Mouse (Mus musculus) intestine, postnatal 0 days (tissue): ENCODE results near the gene Ypel2. TPM values are rescaled to one million over a fixed set of nuclear protein-coding genes. Genes with fewer than 3 reads are reported as not detected.

ENCODE experiments used
- ATAC-seq: fragments of 200-750 bp; cut with Nextera tagmentation; 2 replicates; pipeline ENCODE4 v1.8.0; 2017; ENCODE audit warnings: mild to moderate bottlenecking, moderate TSS enrichment, moderate library complexity
- H3K27ac ChIP-seq: fragments of 300-500 bp; sonication (generic); 2 replicates; pipeline ENCODE4 v1.5.1; 2014; ENCODE audit warnings: mild to moderate bottlenecking, low read depth, low read length, moderate library complexity
- H3K27me3 ChIP-seq: fragments of 300-500 bp; sonication (generic); replicated peaks from 2 replicates; pipeline ENCODE4 v1.6.1; 2014; ENCODE audit warnings: low read length, mixed read lengths; ENCODE audit not compliant: control insufficient read depth, insufficient read depth
- H3K36me3 ChIP-seq: fragments of 300-500 bp; sonication (generic); 2 replicates; pipeline ENCODE4 v1.6.1; 2014; ENCODE audit warnings: mild to moderate bottlenecking, moderate library complexity; ENCODE audit not compliant: control insufficient read depth, insufficient read depth
- H3K4me1 ChIP-seq: fragments of 300-500 bp; sonication (generic); replicated peaks from 2 replicates; pipeline ENCODE4 v1.6.1; 2014; ENCODE audit warnings: antibody characterized with exemption, low read length, mixed read lengths; ENCODE audit not compliant: control insufficient read depth, insufficient read depth
- H3K4me2 ChIP-seq: fragments of 300-500 bp; sonication (generic); replicated peaks from 2 replicates; pipeline ENCODE4 v1.6.1; 2014; ENCODE audit warnings: low read depth, mild to moderate bottlenecking, moderate library complexity
- H3K4me3 ChIP-seq: fragments of 300-500 bp; sonication (generic); 2 replicates; pipeline ENCODE4 v1.5.1; 2014; ENCODE audit warnings: low read depth, low read length
- H3K9ac ChIP-seq: fragments of 300-500 bp; sonication (generic); 2 replicates; pipeline ENCODE4 v1.6.1; 2014; ENCODE audit warnings: mild to moderate bottlenecking, low read depth, low read length
- H3K9me3 ChIP-seq: fragments of 300-500 bp; sonication (generic); 2 replicates; pipeline ENCODE4 v1.6.1; 2016; ENCODE audit warnings: mixed run types; ENCODE audit not compliant: control insufficient read depth
- CTCF ChIP-seq: sonication (generic); IDR thresholded peaks from 2 replicates; pipeline ENCODE4 v1.5.1; 2016; ENCODE audit warnings: low read depth, mild to moderate bottlenecking, control low read depth, antibody characterized with exemption, moderate library complexity
- WGBS: fragments of 180-500 bp; shearing (Covaris S2); extraction: QIAGEN DNeasy Blood & Tissue Kit; methylation state at CpG from one replicate; pipeline ENCODE4 v1.1.7; 2014; 5-methylcytosine and 5-hydroxymethylcytosine counted together
- polyA plus RNA-seq: library from polyadenylated mRNA; unstranded; fragments of >200 nt; fragmentation: Nextera tagmentation; extraction: Ambion mirVana; gene quantifications from 2 replicates; pipeline ENCODE4 v1.2.1, GENCODE M21; 2015

Ypel2 gene
- polyA plus RNA-seq, 1 experiment from 2014 or later: 4.6 TPM

GRCm38 (mm10) chr11:86967506-86967905 lies 26.0 kb downstream of the Ypel2 start:
- no peak overlapping the region; the same call in 1 of the 2 replicates for H3K27ac ChIP-seq
- WGBS: 92% methylated on average over 9 of the region's 9 CpGs

GRCm38 (mm10) chr11:86966696-86967095 lies 26.8 kb downstream of the Ypel2 start:
- no peak overlapping the region for H3K27ac ChIP-seq
- ATAC-seq: no peak
- H3K4me3 ChIP-seq: no peak overlapping the region
- no peak overlapping the region for H3K4me2 ChIP-seq
- no peaks in the 10 kb centered on the region for H3K27me3 ChIP-seq
- peaks cover 34% of the 10 kb centered on the region for H3K4me1 ChIP-seq
- no peak for TF ChIP-seq CTCF
- 79% methylated on average over 3 of the region's 3 CpGs for WGBS
- H3K9me3 ChIP-seq: no peaks in the 10 kb centered on the region
- H3K9ac ChIP-seq: no peak overlapping the region
- H3K36me3 ChIP-seq: peaks cover 19% of the 10 kb centered on the region

More at GRCm38 (mm10) chr11:86967506-86967905, 26.0 kb downstream of the Ypel2 start:
- Histone ChIP-seq H3K36me3 (peaks cover 23% of the 10 kb centered on the region), H3K4me1 (peaks cover 29% of the 10 kb centered on the region), H3K9me3 (no peaks in the 10 kb centered on the region), H3K4me3 (no peak overlapping the region), H3K9ac (no peak overlapping the region), H3K27me3 (no peaks in the 10 kb centered on the region), H3K4me2 (no peak overlapping the region)
- ATAC-seq: no peak
- no peak for TF ChIP-seq CTCF

- 82% methylated on average over 5 of the region's 5 CpGs for WGBS
- Histone ChIP-seq H3K36me3 (peaks cover 8% of the 10 kb centered on the region; the same call in 1 of the 2 replicates), H3K4me2 (no peak overlapping the region), H3K27me3 (no peaks in the 10 kb centered on the region), H3K27ac (no peak overlapping the region), H3K4me3 (no peak overlapping the region), H3K9me3 (no peaks in the 10 kb centered on the region), H3K9ac (no peak overlapping the region), H3K4me1 (peaks cover 49% of the 10 kb centered on the region)
- ATAC-seq: no peak
- no peak for TF ChIP-seq CTCF
Measured at GRCm38 (mm10) chr11:86965079-86965478, 28.4 kb downstream of the Ypel2 start.

GRCm38 (mm10) chr11:86963698-86964097 lies 29.8 kb downstream of the Ypel2 start:
- H3K4me1 ChIP-seq: peaks cover 63% of the 10 kb centered on the region

GRCm38 (mm10) chr11:86963027-86963426 lies 30.5 kb downstream of the Ypel2 start:
- H3K27ac ChIP-seq: peak overlapping the region; percentile 57
- H3K4me1 ChIP-seq: peaks cover 63% of the 10 kb centered on the region
- no peak overlapping the region for H3K9ac ChIP-seq
- no peaks in the 10 kb centered on the region for H3K27me3 ChIP-seq
- no peak overlapping the region for H3K4me3 ChIP-seq
- WGBS: 57% methylated on average over 1 of the region's 1 CpGs
- no peak for ATAC-seq
- H3K4me2 ChIP-seq: no peak overlapping the region
- H3K9me3 ChIP-seq: no peaks in the 10 kb centered on the region
- no peak for TF ChIP-seq CTCF
- H3K36me3 ChIP-seq: no peaks in the 10 kb centered on the region

More at GRCm38 (mm10) chr11:86963698-86964097, 29.8 kb downstream of the Ypel2 start:
- Histone ChIP-seq H3K4me2 (no peak overlapping the region), H3K27me3 (no peaks in the 10 kb centered on the region), H3K4me3 (no peak overlapping the region), H3K9ac (no peak overlapping the region), H3K9me3 (no peaks in the 10 kb centered on the region), H3K27ac (peak overlapping the region; percentile 57), H3K36me3 (no peaks in the 10 kb centered on the region)
- TF ChIP-seq CTCF: no peak
- whole genome bisulfite sequencing: 55% methylated on average over 10 of the region's 10 CpGs
- no peak for ATAC-seq

GRCm38 (mm10) chr11:86962362-86962761 lies 31.1 kb downstream of the Ypel2 start:
- Histone ChIP-seq H3K4me2 (peak overlapping the region; percentile 45), H3K9me3 (no peaks in the 10 kb centered on the region), H3K4me3 (no peak overlapping the region), H3K9ac (0 out of 2 replicates have a peak overlapping the region, but pooled peaks have one; percentile 17), H3K27me3 (no peaks in the 10 kb centered on the region), H3K36me3 (no peaks in the 10 kb centered on the region), H3K27ac (peak overlapping the region; percentile 80), H3K4me1 (peaks cover 61% of the 10 kb centered on the region)
- peak; percentile 20; the same call in 1 of the 2 replicates for ATAC-seq
- no peak for TF ChIP-seq CTCF
- WGBS: 35% methylated on average over 2 of the region's 2 CpGs
